Comparison of ENCODE assay signal across 23 mouse cellular contexts in the genomic region with DNA sequence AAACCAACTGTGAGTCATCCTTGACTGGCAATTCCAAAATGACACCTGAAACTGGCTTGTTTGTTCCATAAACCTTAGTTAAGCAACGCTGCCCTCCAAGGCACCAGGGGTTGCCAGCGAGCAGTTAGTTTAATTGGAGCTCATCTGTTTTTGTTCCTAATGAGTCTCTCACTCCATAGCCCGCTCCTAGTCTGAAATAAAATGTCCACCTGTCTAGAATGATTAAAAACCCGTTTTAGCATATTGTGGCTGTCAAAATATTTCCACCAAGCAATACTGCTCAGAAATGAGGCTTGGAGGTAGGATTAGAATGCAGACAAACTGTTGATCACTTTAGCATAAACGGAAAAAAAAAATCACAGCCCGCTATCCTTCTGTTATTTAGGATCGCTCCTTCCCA.
A peak's percentile ranks its signal among the peaks of the same experiment; 100 is the strongest.
DNase-seq lines count a peak whose midpoint lies in the region; ATAC-seq lines count a peak whose summit lies in the region.
"Had no signal": no experiment of that assay in that cellular context is flagged by ENCODE, and none has a peak within 500 bp of the region (broad histone marks: within the 10 kb centered on the region; RNA-seq: fewer than 3 reads in every experiment).

No protein-coding gene starts in this region.

- H3K27me3 ChIP-seq in forebrain, embryonic 13.5 days: no peaks in the 10 kb centered on the region
- no peaks in the 10 kb centered on the region for H3K27me3 ChIP-seq in forebrain, embryonic 11.5 days (ENCODE audit: control insufficient read depth, insufficient read depth, low read length)
- no peaks in the 10 kb centered on the region for H3K27me3 ChIP-seq in forebrain, embryonic 15.5 days
- H3K27me3 ChIP-seq: CH12.LX; heart, embryonic 13.5 days; hindbrain, embryonic 15.5 days had no signal

- no peak overlapping the region for H3K9ac ChIP-seq in forebrain, embryonic 13.5 days
- no peak overlapping the region for H3K9ac ChIP-seq in forebrain, embryonic 11.5 days (ENCODE audit: low read length)
- no peak overlapping the region for H3K9ac ChIP-seq in forebrain, embryonic 15.5 days (replicated peaks)
- H3K9ac ChIP-seq: heart, embryonic 13.5 days; hindbrain, embryonic 15.5 days had no signal

- H3K4me2 ChIP-seq in forebrain, embryonic 13.5 days: no peak overlapping the region
- no peak overlapping the region for H3K4me2 ChIP-seq in forebrain, embryonic 11.5 days (ENCODE audit: low read depth, low read length, severe bottlenecking)
- H3K4me2 ChIP-seq in forebrain, embryonic 15.5 days (replicated peaks): no peak overlapping the region
- H3K4me2 ChIP-seq: heart, embryonic 13.5 days; hindbrain, embryonic 15.5 days had no signal

- no peak overlapping the region for H3K27ac ChIP-seq in forebrain, embryonic 13.5 days
- H3K27ac ChIP-seq in forebrain, embryonic 11.5 days (ENCODE audit: low read depth, low read length): no peak overlapping the region
- H3K27ac ChIP-seq in forebrain, embryonic 15.5 days (replicated peaks): no peak overlapping the region
- H3K27ac ChIP-seq: heart, adult 2 months; heart, embryonic 10.5 days; heart, embryonic 13.5 days; hindbrain, embryonic 15.5 days had no signal

- H3K4me1 ChIP-seq in forebrain, embryonic 13.5 days: 0 out of 2 replicates have a peak, but pooled peaks cover 4% of the 10 kb centered on the region
- no peaks in the 10 kb centered on the region for H3K4me1 ChIP-seq in forebrain, embryonic 11.5 days (replicated peaks; ENCODE audit: control insufficient read depth, insufficient read depth, low read length)
- peaks cover 4% of the 10 kb centered on the region; the same call in 1 of the 2 replicates for H3K4me1 ChIP-seq in forebrain, embryonic 15.5 days
- H3K4me1 ChIP-seq: heart, embryonic 10.5 days; heart, embryonic 13.5 days; hindbrain, embryonic 15.5 days had no signal

- peak; percentile 92 for ATAC-seq in forebrain, embryonic 13.5 days
- no peak for ATAC-seq in forebrain, embryonic 11.5 days (replicated peaks; ENCODE audit: low FRiP score)
- ATAC-seq in forebrain, embryonic 15.5 days (replicated peaks): peak; percentile 83
- ATAC-seq: intestine, postnatal 0 days had no signal

- no peaks in the 10 kb centered on the region for H3K36me3 ChIP-seq in forebrain, embryonic 13.5 days (ENCODE audit: poor library complexity, severe bottlenecking)
- H3K36me3 ChIP-seq in forebrain, embryonic 11.5 days (ENCODE audit: control insufficient read depth, insufficient read depth, low read length): no peaks in the 10 kb centered on the region
- H3K36me3 ChIP-seq in forebrain, embryonic 15.5 days: no peaks in the 10 kb centered on the region
- H3K36me3 ChIP-seq: G1E; heart, embryonic 10.5 days; heart, embryonic 13.5 days; hindbrain, embryonic 15.5 days had no signal

- WGBS in forebrain, embryonic 13.5 days: 53% methylated on average over 7 of the region's 7 CpGs
- 77% methylated on average over 7 of the region's 7 CpGs for WGBS in forebrain, embryonic 11.5 days
- 37% methylated on average over 7 of the region's 7 CpGs for WGBS in forebrain, embryonic 15.5 days

- H3K9me3 ChIP-seq in forebrain, embryonic 13.5 days (replicated peaks): no peaks in the 10 kb centered on the region
- H3K9me3 ChIP-seq in forebrain, embryonic 11.5 days (ENCODE audit: control insufficient read depth, low read length): no peaks in the 10 kb centered on the region
- no peaks in the 10 kb centered on the region for H3K9me3 ChIP-seq in forebrain, embryonic 15.5 days
- H3K9me3 ChIP-seq: G1E; heart, embryonic 10.5 days; heart, embryonic 13.5 days; hindbrain, embryonic 15.5 days had no signal

- no peak for DNase-seq in forebrain, embryonic 11.5 days (ENCODE audit: low spot score)
- DNase-seq in retina, embryonic 14.5 days (ENCODE audit: low spot score): peak; percentile 13
- no peak for DNase-seq in lung, postnatal 4 days
- no peak for DNase-seq in layer of hippocampus, postnatal 10 days (ENCODE audit: low spot score in 2 of 2)
- DNase-seq in adrenal gland, postnatal 10 days: no peak
- DNase-seq: adrenal gland, adult 2 months; adrenal gland, postnatal 25 days; B cell, adult 2 months; cerebellum, adult 18-20 months; cerebellum, adult 9-10 months; cerebellum, postnatal 14 days; gastrocnemius, postnatal 25 days; heart, adult 2 months; heart, postnatal 14 days; heart, postnatal 4 days had no signal

- H3K4me3 ChIP-seq in forebrain, embryonic 13.5 days: no peak overlapping the region
- H3K4me3 ChIP-seq in forebrain, embryonic 11.5 days (ENCODE audit: low read depth, low read length): no peak overlapping the region
- no peak overlapping the region for H3K4me3 ChIP-seq in forebrain, embryonic 15.5 days
- H3K4me3 ChIP-seq: heart, adult 2 months; heart, embryonic 10.5 days; heart, embryonic 13.5 days; hindbrain, embryonic 15.5 days had no signal
